Mouse (Mus musculus): ENCODE measurements at regions not wholly inside any gene's neighbourhood (a gene's known extent, or its start where the extent isn't known, plus 50 kb on each side); places are given as distances from the start of the nearest gene placed in this dataset.
"Not testable (repeated sequence)": the region's sequence is repeated elsewhere in the genome, so short reads cannot be mapped to it uniquely, and the experiment has no call there.

DNA sequence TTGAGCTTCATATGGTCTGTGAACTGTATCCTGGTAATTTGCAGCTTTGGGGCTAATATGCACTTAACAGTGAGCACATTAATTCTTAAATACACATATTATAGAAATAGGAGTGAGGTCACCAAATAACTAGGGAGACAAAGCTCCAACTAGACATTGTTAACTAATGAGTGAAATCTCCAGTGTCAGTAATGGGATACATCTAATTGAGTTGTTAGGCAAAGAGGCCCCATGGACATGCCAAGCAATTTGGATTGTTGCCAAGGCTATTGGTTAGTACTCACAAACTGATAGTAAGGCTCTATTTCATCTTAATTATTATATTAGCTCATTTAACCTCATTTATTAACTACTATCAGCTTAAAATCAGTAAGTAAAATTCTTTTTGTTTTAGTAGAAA, 698.5 kb downstream of the Triml1 start:
- no peak for DNase-seq

- DNase-seq, result no peak
Observed at GRCm38 (mm10) chr8:42402632-42403031, 738.7 kb downstream of the Triml1 start.

DNA sequence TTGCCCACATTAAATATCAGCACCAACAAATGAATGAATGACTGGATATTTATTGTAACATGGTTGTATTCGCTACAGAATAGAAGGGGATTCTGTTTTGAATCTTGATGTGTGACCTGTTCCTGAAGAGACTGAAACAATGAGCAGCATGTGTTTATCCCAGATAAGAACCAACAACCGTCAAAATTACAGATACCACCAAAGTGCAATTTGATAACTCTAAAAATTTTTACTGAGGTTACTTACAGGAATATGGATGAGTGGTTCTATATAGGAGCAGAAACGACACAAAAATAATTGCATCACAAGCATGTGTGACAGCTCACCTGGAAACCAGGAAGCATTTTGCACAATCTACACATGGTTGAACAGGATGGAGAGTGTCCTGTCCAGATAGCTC, 744.4 kb downstream of the Triml1 start:
- no peak for DNase-seq

- no peak for DNase-seq
Observed at GRCm38 (mm10) chr8:42388816-42389215, 752.5 kb downstream of the Triml1 start.

DNA sequence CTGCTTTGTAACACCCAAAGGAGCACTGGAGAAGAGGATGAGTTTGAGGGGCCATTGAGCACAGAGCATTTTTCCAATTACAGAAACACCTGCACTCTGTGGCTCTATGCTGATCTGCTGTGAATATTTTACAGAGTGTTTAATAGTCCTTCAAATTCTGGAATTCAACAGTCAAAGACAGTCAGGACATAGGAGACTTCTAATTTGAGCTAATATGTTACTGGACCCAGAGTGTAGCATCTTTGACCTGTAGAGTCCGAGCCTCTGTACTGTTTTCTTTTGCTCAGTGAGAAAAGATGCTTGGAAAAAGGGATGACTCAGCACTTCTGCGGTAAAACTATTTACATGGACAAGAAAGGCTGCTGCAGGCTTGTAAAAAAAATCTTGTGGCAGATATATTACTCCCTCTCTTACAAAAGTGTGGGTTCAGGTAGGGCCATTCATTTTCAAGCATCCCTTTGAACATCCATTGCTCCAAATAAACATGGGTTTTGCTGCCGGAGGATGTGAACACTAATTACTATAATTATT, 793.1 kb downstream of the Triml1 start:
- DNase-seq, result no peak

- DNase-seq, result no peak
Observed at GRCm38 (mm10) chr8:42334708-42335107, 806.6 kb downstream of the Triml1 start.

- no peak for DNase-seq
Observed at GRCm38 (mm10) chr8:42324663-42325062, 816.6 kb downstream of the Triml1 start.

DNA sequence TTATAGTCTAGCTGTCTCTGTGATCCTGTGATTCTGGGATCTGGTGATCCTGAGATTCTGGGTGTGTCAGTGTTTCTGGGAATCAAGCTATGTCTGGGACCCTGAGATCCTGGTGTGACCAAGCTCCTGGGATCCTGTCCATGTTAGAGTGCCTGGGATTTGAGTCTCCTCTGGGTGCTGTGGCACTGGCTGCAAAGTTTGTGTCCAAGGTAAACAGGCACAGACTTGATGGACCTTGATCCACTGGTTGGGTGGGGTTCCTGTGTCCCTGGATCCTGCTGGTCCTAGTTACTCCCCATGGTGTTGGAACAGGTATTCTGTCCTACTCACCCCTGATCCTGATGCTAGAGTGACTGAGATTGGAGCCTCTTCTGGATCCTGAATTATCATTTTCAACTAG, 818.4 kb downstream of the Triml1 start:
- DNase-seq, result no peak

DNA sequence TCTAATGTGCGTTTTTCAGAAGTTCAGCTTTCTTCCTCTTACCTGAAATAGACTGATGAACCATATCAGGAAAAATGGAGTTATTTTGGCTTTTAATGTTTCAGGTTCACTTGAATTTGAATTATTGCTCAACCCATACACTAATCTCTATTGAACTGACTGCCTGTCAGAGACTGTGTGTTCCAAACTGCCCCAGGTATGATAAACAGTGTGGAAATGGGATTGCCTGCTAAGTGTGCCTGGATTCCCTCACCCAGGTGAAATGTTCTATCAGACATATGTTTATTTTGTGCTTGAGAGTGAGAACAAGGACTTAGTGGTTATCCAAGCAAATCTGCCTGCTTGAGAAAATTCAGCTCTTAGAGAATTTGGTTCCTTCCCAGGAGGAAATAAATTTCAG, 830.2 kb downstream of the Triml1 start:
- no peak for DNase-seq

GRCm38 (mm10) chr8:42291392-42291791, 849.9 kb downstream of the Triml1 start:
- DNase-seq, result no peak

GRCm38 (mm10) chr8:42282011-42282410, 859.3 kb downstream of the Triml1 start:
- DNase-seq, result no peak

GRCm38 (mm10) chr8:42253358-42253757, 836.5 kb upstream of the Frg1 start:
- no peak for DNase-seq

DNA sequence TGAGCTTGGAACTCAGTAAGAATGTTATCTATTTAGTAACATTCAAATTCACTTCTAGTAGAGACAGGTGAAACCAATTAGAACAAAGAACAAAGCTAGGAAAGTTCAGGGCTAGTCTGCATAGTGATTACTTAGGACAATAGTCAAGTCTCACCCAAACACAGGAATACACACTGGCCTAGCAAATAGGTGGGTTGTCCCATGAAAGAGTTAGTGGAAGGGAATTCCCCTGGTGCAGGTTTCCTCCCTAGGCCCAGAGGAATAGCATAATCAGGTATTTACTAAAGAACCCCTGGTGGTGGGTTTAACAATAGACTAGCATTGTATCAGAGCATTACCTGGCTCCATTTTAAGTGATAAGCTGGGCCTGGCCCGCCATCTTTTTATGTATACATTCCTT, 825.4 kb upstream of the Frg1 start:
- DNase-seq, result not testable (repeated sequence)

- no peak for DNase-seq
Observed at GRCm38 (mm10) chr8:42219857-42220600, 803.2 kb upstream of the Frg1 start.

GRCm38 (mm10) chr8:42210943-42211342, 794.1 kb upstream of the Frg1 start:
- DNase-seq, result no peak

DNA sequence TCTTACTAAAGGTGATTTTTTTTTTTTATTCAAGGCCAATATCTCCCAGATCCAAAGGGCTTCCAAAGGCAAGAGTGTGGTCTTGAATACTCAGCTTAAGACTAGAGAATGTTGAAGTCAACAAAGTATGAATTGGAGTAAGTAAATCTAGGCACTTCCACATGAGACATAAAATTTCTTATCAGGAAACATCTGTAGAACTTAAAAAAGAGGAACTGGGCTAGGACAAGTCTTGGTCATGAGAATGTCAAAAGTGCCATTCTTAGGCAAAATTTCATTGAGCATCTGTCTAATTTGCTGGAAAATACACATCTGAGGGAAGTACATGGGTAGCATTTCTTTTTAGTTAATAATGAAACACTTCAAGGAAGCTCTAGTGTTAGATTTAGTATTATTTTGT, 793.1 kb upstream of the Frg1 start:
- no peak for DNase-seq

- no peak for DNase-seq
Observed at GRCm38 (mm10) chr8:42197257-42197656, 780.4 kb upstream of the Frg1 start.

- no peak for DNase-seq
Observed at GRCm38 (mm10) chr8:42193902-42194550, 777.2 kb upstream of the Frg1 start.

- no peak for DNase-seq
Observed at GRCm38 (mm10) chr8:42187083-42187482, 770.2 kb upstream of the Frg1 start.

DNA sequence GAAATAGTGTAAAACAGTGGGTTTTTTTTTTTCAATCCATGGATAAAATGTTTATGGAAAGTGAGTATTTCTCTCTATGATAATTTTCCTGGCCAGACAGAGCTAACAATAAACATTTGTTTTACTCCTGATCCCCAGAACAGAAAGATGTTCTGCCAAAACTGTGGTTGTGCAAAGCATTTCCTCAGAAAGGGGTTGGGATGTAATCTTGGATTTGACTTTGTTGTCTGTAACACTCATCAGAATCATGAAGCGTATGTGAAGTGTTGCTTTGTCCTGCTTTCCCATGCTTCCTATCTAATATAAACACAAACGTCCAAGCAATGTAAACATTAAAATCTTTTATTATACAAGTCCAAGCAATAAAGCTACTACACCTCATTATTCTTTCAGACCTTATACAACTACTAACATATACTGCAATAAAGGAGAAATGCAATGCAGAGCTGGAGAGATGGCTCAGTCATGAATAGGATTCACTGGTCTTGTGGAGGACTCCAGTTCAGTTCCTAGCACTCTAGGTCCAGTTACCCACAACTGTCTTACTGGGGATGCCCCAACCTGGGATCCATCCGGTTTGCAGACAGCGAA, 766.5 kb upstream of the Frg1 start:
- no peak for DNase-seq

DNA sequence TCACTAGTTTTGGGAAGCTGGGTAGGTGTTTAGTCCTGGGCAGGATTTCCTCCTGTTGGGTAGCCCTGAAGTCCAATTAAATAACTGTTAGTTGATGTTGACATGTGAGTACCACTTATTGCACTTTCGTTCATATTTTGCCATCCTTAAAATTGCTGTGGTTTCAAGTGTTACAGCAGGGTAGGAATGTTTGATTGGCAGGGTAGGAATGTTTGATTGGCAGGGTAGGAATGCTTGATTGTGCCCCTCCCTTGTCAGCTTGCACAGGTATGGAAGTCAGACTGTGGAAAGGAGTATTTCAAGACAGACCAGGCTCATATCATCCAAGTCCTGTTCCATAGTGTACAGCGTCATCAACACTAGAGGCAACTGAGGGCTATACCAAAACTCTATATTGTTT, 745.6 kb upstream of the Frg1 start:
- DNase-seq, result no peak

DNA sequence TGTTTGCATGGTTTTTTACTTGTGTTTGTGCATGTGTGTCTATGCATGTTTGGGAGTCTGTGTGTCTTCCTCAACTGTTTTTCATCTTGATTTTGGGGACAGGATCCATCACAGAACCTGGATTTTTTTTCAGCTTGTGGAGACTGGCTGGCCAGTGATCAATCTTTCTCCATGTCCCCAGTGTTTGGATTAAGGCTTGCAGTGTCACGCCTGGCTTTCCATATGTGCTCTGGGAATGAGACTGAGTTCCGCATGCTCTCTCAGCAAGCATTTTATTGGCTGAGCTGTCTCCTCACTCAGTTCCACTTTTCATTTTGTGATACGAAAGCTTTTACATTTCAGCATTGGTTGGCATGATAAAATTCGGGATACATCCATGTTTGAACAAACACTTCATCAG, 740.1 kb upstream of the Frg1 start:
- no peak for DNase-seq

DNA sequence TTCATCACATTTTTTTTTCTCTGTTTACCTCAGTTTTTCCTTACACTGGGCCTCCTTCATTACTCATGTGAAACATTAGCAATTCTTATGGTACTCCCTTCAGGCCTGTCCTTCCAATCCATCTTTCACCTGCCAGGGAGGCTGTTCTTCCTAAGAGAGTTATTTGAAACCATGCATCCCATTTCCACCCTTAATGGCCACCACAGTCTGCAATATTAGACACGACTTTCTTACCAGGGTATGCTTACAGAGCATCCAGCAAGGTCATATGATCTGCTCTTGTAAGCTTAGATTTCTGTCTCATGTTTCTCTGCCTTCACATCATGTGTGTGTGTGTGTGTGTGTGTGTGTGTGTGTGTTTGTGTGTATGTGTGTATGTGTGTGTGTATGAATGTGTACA, 739.7 kb upstream of the Frg1 start:
- no peak for DNase-seq

DNA sequence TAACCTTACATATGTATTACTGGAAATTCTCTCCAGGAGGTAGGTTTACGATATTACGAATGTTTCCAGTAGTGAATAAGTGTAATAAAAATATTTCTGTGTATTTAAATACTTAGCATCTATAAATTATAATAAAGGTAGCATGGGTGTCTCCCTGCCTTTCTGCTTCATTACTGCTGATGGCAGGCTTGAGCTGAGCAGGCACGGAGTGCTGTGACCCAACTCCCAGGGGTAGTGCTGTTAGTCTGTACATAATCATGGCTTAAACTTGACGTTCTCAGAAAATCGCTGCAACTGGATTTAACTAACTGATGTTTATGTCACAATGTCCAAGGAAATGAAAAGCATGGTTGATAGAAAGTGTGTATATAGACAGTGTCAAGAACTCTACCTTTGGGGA, 727.8 kb upstream of the Frg1 start:
- no peak for DNase-seq
